Mouse (Mus musculus) forebrain, embryonic 15.5 days (tissue): ENCODE results near the gene Smad1. TPM values are rescaled to one million over a fixed set of nuclear protein-coding genes. Genes with fewer than 3 reads are reported as not detected.

Experiments
- ATAC-seq: fragments of 200-750 bp; cut with Nextera tagmentation; replicated peaks from 2 replicates; pipeline ENCODE4 v1.8.0; 2017; ENCODE audit warnings: mild to moderate bottlenecking, moderate TSS enrichment, moderate library complexity
- H3K27ac ChIP-seq: fragments of 300-500 bp; sonication (generic); replicated peaks from 2 replicates; pipeline ENCODE4 v1.5.1; 2015; ENCODE audit warnings: mild to moderate bottlenecking, inconsistent platforms
- H3K27me3 ChIP-seq: fragments of 300-500 bp; sonication (generic); 2 replicates; pipeline ENCODE4 v1.6.1; 2015; ENCODE audit warnings: inconsistent platforms
- H3K36me3 ChIP-seq: fragments of 300-500 bp; sonication (generic); 2 replicates; pipeline ENCODE4 v1.6.1; 2015; ENCODE audit warnings: mild to moderate bottlenecking, inconsistent platforms
- H3K4me1 ChIP-seq: fragments of 300-500 bp; sonication (generic); 2 replicates; pipeline ENCODE4 v1.6.1; 2015; ENCODE audit warnings: inconsistent platforms
- H3K4me2 ChIP-seq: fragments of 300-500 bp; sonication (generic); replicated peaks from 2 replicates; pipeline ENCODE4 v1.6.1; 2015; ENCODE audit warnings: mild to moderate bottlenecking, inconsistent platforms
- H3K4me3 ChIP-seq: fragments of 300-500 bp; sonication (generic); 2 replicates; pipeline ENCODE4 v1.5.1; 2015; ENCODE audit warnings: mild to moderate bottlenecking, inconsistent platforms
- H3K9ac ChIP-seq: fragments of 300-500 bp; sonication (generic); replicated peaks from 2 replicates; pipeline ENCODE4 v1.6.1; 2015; ENCODE audit warnings: mild to moderate bottlenecking, inconsistent platforms
- H3K9me3 ChIP-seq: fragments of 300-500 bp; sonication (generic); 2 replicates; pipeline ENCODE4 v1.6.1; 2016; ENCODE audit warnings: inconsistent platforms
- WGBS: fragments of 180-500 bp; shearing (Covaris S2); methylation state at CpG from one replicate; pipeline ENCODE4 v1.1.7; 2015; ENCODE audit warnings: mixed read lengths; 5-methylcytosine and 5-hydroxymethylcytosine counted together
- polyA plus RNA-seq: library from polyadenylated mRNA; unstranded; fragments of >200 nt; fragmentation: Nextera tagmentation; extraction: Ambion mirVana; gene quantifications from 2 replicates; pipeline ENCODE4 v1.2.1, GENCODE M21; 2015

Gene Smad1
- polyA plus RNA-seq, 1 experiment from 2014 or later = 63.6 TPM

DNA sequence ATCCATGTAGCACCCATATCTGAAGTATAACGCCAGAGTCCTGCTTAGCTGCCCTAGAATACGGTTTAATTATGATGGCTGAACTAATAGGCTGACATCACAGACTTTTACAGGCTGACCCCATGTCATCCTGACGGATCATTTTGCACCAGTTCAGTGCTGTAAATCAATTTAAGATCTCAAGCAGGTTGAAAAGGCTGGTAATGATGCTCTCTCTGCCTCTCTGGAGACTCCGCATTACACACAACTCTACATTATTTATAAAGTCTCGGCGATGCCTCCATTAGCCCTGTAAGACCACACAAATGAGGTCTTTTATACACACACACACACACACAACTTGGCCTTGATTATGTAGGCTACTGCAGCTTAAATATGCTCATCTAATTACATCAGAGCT, 2.4 kb downstream of the Smad1 start:
- H3K4me3 ChIP-seq = peak overlapping the region; percentile 88
- 28% methylated on average over 6 of the region's 6 CpGs for WGBS
- no peaks in the 10 kb centered on the region for H3K27me3 ChIP-seq
- H3K9ac ChIP-seq = peak overlapping the region; percentile 99
- ATAC-seq = no peak
- peak overlapping the region; percentile 99 for H3K27ac ChIP-seq
- no peaks in the 10 kb centered on the region for H3K36me3 ChIP-seq
- peak overlapping the region; percentile 57 for H3K4me2 ChIP-seq
- H3K9me3 ChIP-seq = no peaks in the 10 kb centered on the region
- H3K4me1 ChIP-seq = peaks cover 53% of the 10 kb centered on the region

DNA sequence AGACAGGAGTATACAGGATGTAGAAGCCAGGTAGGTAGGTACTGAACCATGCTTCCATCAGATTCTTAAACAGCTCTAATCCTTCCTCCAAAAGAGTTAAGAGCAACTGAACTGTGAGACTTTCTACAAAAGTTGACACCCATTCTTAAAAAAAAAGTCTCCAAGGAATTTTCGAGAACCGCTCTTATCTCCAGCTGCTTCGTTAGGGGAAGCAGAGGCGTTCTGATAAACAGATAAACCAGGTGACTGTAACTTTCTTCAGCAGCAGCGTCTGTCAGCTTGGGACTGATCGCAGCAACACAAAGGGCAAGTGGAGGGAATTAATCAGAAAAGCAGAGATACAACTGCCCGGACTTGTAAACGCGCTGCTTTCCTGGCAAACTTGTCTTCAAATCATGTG, 5.3 kb downstream of the Smad1 start:
- Histone ChIP-seq H3K4me2 (no peak overlapping the region), H3K27ac (no peak overlapping the region), H3K4me1 (peaks cover 55% of the 10 kb centered on the region), H3K9me3 (no peaks in the 10 kb centered on the region), H3K27me3 (no peaks in the 10 kb centered on the region), H3K9ac (no peak overlapping the region), H3K36me3 (no peaks in the 10 kb centered on the region), H3K4me3 (no peak overlapping the region)
- whole genome bisulfite sequencing = 64% methylated on average over 9 of the region's 9 CpGs
- no peak for ATAC-seq

DNA sequence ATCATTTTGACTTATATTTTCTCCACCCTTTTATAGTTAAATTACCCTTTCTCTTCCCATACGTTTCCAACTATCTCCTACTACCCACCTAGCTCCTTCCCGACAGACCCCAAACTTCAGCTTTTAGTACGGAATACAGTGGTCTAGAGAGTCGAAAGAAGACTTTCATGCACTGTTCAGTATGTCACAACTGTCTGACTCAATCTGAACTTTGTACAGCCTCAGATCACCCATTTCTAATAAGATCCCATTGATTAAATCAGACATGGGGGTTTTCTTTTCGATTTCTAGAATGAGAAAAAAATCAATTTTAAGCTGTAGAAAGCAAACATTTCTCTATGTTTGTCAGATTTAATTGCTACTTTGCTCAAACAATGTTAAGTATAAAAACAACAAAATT, 6.1 kb downstream of the Smad1 start:
- Histone ChIP-seq H3K9me3 (no peaks in the 10 kb centered on the region), H3K4me1 (peaks cover 55% of the 10 kb centered on the region), H3K27ac (no peak overlapping the region), H3K36me3 (no peaks in the 10 kb centered on the region), H3K4me2 (no peak overlapping the region), H3K27me3 (no peaks in the 10 kb centered on the region), H3K4me3 (no peak overlapping the region), H3K9ac (no peak overlapping the region)
- 87% methylated on average over 5 of the region's 5 CpGs for WGBS
- ATAC-seq = no peak

DNA sequence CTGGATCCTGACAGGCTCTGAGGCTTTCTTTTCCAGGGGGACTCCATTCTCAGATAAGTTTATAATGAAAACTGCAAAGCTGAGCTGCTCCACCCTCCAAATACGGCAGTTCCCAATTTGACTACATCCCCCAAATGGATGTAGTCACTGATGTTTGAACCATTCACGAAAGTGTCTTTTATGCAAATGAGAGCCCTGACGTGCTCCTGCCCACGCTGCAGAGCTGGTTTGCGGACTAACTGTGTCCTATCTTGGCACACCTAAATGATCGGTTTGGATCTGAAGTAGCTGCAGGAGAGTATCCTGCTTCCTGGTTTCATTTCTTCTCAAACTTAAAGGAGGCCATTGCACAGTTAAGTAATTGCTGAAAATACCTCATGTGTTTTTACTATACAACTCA, 6.7 kb downstream of the Smad1 start:
- no peaks in the 10 kb centered on the region for H3K27me3 ChIP-seq
- no peak overlapping the region for H3K27ac ChIP-seq
- WGBS = 22% methylated on average over 6 of the region's 6 CpGs
- 0 out of 2 replicates have a peak overlapping the region, but pooled peaks have one; percentile 9 for H3K4me2 ChIP-seq
- H3K36me3 ChIP-seq = no peaks in the 10 kb centered on the region
- no peak for ATAC-seq
- no peak overlapping the region for H3K4me3 ChIP-seq
- H3K9ac ChIP-seq = no peak overlapping the region
- no peaks in the 10 kb centered on the region for H3K9me3 ChIP-seq
- H3K4me1 ChIP-seq = peaks cover 52% of the 10 kb centered on the region

DNA sequence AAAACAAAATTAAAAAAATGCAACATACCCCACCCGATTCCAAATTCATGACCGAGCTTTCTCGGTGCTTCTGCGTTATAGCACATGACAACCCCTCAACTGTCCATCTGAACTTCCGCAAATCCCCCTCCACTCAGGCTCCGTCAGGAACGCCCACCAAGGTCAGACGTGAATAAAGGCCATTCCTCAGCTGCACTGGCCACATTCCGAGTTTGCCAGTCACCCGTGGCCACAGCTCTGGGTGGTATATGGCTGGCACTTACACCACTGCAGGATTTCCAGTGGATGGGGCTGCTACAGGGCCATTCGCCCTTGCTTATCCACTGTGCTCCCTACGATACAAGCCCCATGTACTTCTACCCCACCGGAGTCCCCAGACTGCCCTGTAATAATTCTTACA, 7.9 kb downstream of the Smad1 start:
- Histone ChIP-seq H3K27me3 (no peaks in the 10 kb centered on the region), H3K4me2 (no peak overlapping the region), H3K27ac (no peak overlapping the region), H3K9me3 (no peaks in the 10 kb centered on the region), H3K4me1 (peaks cover 40% of the 10 kb centered on the region), H3K4me3 (no peak overlapping the region), H3K9ac (no peak overlapping the region), H3K36me3 (no peaks in the 10 kb centered on the region)
- ATAC-seq = 0 out of 2 replicates have a peak, but pooled peaks have one; percentile 51
- WGBS = 75% methylated on average over 13 of the region's 13 CpGs

DNA sequence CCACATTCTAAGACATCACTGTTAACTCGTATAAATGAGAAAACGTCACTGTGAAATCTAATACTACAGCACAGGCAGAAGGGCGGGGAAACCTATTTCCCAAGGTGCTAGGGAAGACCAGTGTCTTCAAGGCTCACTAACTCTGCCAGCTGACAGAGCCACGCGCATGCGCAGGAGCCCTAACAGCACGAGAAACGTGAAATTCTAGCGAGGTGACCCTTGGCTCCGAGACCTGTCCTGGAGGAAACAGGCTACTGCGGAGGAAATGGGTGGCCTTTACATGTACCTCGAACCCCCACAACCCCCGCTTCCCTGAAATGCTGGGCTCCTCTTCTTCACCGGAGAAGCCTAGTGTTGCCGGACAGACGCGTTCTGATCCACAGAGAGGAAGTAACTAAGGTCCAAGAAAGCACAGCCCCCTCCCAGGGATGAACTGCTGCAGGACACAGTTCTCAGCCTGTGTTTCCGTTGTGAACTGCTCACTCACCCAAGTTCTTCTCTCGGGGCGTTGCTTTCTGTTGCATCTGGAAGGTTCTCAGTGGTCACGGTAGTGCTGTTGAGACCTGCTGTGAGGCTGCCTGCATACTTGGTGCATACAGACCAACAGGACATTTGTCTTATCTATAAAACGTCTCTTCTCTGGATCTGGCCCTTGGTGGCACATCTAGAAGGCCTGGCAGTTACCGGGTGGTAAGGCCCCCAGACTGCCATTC, 10.1 kb downstream of the Smad1 start:
- Histone ChIP-seq H3K36me3 (no peaks in the 10 kb centered on the region), H3K9me3 (no peaks in the 10 kb centered on the region), H3K9ac (no peak overlapping the region), H3K27ac (no peak overlapping the region), H3K4me1 (peaks cover 42% of the 10 kb centered on the region), H3K27me3 (no peaks in the 10 kb centered on the region), H3K4me3 (no peak overlapping the region), H3K4me2 (no peak overlapping the region)
- 93% methylated on average over 23 of the region's 23 CpGs for WGBS
- ATAC-seq = no peak

DNA sequence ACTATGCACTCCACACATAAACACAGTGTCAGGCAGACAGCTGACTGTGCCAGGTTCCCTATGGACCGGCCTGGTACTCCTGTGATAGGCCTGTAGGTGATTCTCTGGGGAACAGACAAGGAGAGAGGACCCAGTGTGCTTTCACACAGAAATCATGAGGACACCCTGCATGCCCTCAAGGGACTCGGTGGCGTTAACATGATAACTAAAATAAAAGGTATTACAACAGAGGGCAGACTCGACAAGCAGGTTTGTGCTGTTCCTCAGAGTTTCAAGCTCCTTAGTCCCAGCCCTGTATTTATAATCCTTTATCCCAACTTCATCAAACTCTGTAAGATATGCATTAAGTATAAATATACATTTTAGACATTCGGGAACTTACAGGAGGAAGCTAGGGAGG, 12.5 kb downstream of the Smad1 start:
- ATAC-seq = no peak
- no peaks in the 10 kb centered on the region for H3K9me3 ChIP-seq
- 98% methylated on average over 5 of the region's 5 CpGs for WGBS
- H3K36me3 ChIP-seq = no peaks in the 10 kb centered on the region
- no peak overlapping the region for H3K9ac ChIP-seq
- H3K4me3 ChIP-seq = no peak overlapping the region
- H3K27me3 ChIP-seq = no peaks in the 10 kb centered on the region
- no peak overlapping the region for H3K27ac ChIP-seq
- H3K4me2 ChIP-seq = no peak overlapping the region
- H3K4me1 ChIP-seq = peaks cover 41% of the 10 kb centered on the region

DNA sequence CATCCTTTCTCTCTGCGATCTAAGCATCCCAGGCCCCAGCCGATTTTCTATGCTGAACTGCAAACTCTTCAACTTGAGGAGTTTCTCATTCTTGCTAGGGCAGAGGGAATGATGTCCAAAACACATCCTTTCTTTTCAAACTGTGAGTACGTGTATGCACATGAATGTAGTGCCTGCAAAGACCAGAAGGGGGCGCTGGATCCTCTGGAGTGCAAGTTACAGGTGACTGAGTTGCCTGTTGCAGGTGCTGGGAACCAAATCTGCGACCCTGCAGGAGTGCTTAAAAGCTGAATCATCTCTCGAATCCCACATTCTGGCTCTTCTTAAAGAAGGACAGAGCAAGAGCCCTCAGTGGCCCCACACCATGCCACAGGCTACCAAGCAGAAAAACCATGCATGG, 13.0 kb downstream of the Smad1 start:
- Histone ChIP-seq H3K4me1 (peaks cover 43% of the 10 kb centered on the region), H3K36me3 (no peaks in the 10 kb centered on the region), H3K9me3 (no peaks in the 10 kb centered on the region), H3K27me3 (no peaks in the 10 kb centered on the region), H3K4me3 (no peak overlapping the region), H3K27ac (no peak overlapping the region), H3K4me2 (no peak overlapping the region), H3K9ac (no peak overlapping the region)
- WGBS = 79% methylated on average over 6 of the region's 6 CpGs
- no peak for ATAC-seq

DNA sequence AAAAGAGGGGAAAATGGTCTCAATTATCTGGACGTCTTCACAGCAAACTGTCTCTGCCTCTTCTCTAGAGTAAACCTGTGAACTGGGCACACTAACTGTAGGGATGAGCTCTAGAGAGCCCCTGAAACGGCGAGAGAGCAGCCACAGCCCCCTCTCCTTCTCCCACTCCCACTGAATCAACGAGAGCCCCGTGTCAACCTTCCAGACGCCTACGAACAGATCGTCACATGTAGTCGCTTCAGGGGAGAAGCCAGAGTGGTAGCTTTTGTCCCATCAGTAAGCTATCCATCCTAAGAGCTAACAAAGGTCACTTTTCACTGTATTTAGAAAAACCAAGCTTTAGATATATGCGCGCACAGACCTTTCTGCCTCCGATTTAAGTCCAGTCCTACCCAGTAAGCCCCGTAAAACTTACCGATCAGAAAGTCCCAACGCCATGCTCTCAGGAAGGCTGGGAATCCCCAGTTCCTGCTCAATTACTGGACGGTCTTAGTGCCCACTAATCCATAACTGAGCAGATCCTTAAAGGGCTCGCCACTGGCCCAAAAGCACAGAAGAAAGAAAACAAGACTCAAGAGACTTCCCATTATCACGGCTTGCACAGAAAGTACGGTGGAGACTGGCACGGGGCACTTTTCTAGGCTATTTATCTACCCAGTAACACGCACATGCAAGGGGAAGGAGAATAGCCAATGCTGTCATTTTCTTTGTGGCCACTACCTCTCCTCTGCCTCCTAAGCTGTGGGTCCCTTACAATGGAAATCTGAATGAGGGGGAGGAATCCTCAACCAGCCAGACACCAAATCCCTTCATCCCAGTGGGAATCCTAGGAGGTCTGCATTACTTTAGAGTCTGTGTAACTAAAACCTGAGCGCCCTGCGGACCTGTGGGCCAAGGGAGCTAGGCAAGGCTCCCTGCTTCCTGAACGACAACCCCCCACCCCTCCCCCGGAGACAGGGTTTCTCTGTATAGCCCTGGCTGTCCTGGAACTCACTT, 14.7 kb downstream of the Smad1 start:
- Histone ChIP-seq H3K36me3 (no peaks in the 10 kb centered on the region), H3K27ac (no peak overlapping the region), H3K27me3 (no peaks in the 10 kb centered on the region), H3K9me3 (no peaks in the 10 kb centered on the region), H3K4me1 (peaks cover 52% of the 10 kb centered on the region), H3K9ac (no peak overlapping the region), H3K4me3 (no peak overlapping the region), H3K4me2 (no peak overlapping the region)
- WGBS = 21% methylated on average over 25 of the region's 25 CpGs
- ATAC-seq = no peak

DNA sequence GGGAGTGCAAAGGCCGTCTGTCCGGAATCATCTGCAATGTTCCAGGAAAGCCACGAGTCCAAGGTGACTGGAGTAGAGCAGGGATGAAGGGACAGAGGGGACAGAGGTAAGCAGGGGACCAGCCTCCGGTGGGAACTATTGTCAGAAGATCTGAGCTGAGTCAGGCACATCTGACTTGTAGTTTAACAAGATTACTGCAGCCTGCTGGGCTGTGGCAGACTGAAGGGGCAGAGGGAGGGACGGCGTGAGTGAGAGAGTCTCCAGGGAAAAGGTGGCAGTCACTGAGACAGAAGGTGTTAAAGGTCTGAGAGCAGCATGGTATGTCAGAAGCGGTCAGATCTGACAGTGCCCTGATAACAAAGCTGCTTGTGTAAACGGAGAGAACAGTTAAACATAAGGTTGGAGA, 16.5 kb downstream of the Smad1 start:
- H3K4me1 ChIP-seq = peaks cover 52% of the 10 kb centered on the region
- 13% methylated on average over 8 of the region's 8 CpGs for WGBS

DNA sequence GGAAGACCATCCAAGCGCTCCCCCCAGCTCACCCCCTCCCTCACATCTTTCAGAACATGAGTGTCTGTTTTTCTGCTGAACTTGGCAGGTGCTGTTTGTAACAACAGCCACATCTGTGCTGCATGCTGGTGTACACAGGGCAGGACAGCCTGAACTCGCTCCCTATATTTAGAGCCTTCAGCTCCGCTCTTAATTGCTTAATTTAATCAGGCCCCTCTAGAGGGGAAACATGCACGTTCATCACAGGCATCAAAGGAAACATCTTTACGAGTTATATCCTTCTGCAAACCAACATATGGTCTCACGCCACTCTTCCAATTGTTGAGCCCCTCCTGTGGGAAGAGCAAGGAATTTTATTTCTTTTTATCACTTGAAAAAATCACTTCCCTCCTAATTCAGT, 17.5 kb downstream of the Smad1 start:
- no peak overlapping the region for H3K9ac ChIP-seq
- peaks cover 52% of the 10 kb centered on the region for H3K4me1 ChIP-seq
- H3K4me3 ChIP-seq = no peak overlapping the region
- no peaks in the 10 kb centered on the region for H3K36me3 ChIP-seq
- no peak overlapping the region for H3K27ac ChIP-seq
- ATAC-seq = peak; percentile 59
- no peaks in the 10 kb centered on the region for H3K27me3 ChIP-seq
- H3K9me3 ChIP-seq = no peaks in the 10 kb centered on the region
- no peak overlapping the region for H3K4me2 ChIP-seq
- WGBS = 28% methylated on average over 6 of the region's 6 CpGs

More for the DNA sequence above, 16.5 kb downstream of the Smad1 start:
- peak; percentile 38 for ATAC-seq
- no peak overlapping the region for H3K9ac ChIP-seq
- no peak overlapping the region for H3K4me2 ChIP-seq
- H3K36me3 ChIP-seq = no peaks in the 10 kb centered on the region
- no peaks in the 10 kb centered on the region for H3K27me3 ChIP-seq
- H3K27ac ChIP-seq = no peak overlapping the region
- no peaks in the 10 kb centered on the region for H3K9me3 ChIP-seq
- H3K4me3 ChIP-seq = no peak overlapping the region

DNA sequence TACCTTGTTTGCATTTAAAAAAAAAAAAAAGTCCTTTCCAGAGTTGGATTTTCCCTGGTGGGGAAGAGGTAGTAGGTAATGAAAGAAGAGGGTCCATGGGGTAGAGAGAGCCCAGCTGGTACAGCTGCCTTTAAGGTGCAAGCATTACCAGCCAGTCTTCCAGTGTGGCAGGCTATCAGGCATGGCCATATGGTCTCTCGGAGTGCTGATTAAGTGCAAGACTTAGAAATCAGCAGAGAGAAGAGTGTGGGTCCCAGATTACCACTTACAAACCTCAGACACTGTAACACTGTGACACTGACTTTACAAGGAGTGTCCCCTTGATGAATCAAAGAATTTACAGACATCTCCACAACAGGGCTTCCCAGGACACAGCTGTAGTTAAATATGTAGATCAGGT, 18.9 kb downstream of the Smad1 start:
- Histone ChIP-seq H3K4me2 (no peak overlapping the region), H3K9me3 (no peaks in the 10 kb centered on the region), H3K4me1 (peaks cover 53% of the 10 kb centered on the region), H3K9ac (no peak overlapping the region), H3K27me3 (no peaks in the 10 kb centered on the region), H3K36me3 (no peaks in the 10 kb centered on the region), H3K4me3 (no peak overlapping the region), H3K27ac (no peak overlapping the region)
- 67% methylated on average over 1 of the region's 1 CpGs for WGBS
- no peak for ATAC-seq
